Mouse (Mus musculus): Measurements from ENCODE around the gene Gm28551. TPM values are rescaled to one million over a fixed set of nuclear protein-coding genes. Genes with fewer than 3 reads are reported as not detected.
"Not testable (repeated sequence)": the region's sequence is repeated elsewhere in the genome, so short reads cannot be mapped to it uniquely, and the experiment has no call there.

The Gm28551 gene
- polyA plus RNA-seq, 1 experiment from 2014 or later = 0.84 TPM

GRCm38 (mm10) chr1:53335465-53335864 lies 17.0 kb downstream of the Gm28551 start:
- Histone ChIP-seq H3K4me1 (ENCODE audit: insufficient read depth, low read length) (no peaks in the 10 kb centered on the region), H3K27me3 (ENCODE audit: insufficient read depth, low read length) (no peaks in the 10 kb centered on the region), H3K4me2 (replicated peaks; ENCODE audit: low read depth, low read length) (no peak overlapping the region), H3K9me3 (ENCODE audit: low read length) (0 out of 2 replicates have a peak, but pooled peaks cover under 1% of the 10 kb centered on the region), H3K36me3 (ENCODE audit: insufficient read depth, low read length) (no peaks in the 10 kb centered on the region), H3K27ac (ENCODE audit: low read length) (no peak overlapping the region), H3K9ac (replicated peaks; ENCODE audit: low read length) (no peak overlapping the region), H3K4me3 (ENCODE audit: low read length) (no peak overlapping the region)
- no peak for ATAC-seq (ENCODE audit: low FRiP score, low TSS enrichment)

- not testable (repeated sequence) for H3K27me3 ChIP-seq (ENCODE audit: insufficient read depth, low read length); H3K27ac ChIP-seq (ENCODE audit: low read length); H3K4me3 ChIP-seq (ENCODE audit: low read length); H3K9ac ChIP-seq (replicated peaks; ENCODE audit: low read length); H3K4me1 ChIP-seq (ENCODE audit: insufficient read depth, low read length); ATAC-seq (ENCODE audit: low FRiP score, low TSS enrichment); H3K4me2 ChIP-seq (replicated peaks; ENCODE audit: low read depth, low read length); H3K9me3 ChIP-seq (ENCODE audit: low read length); H3K36me3 ChIP-seq (ENCODE audit: insufficient read depth, low read length)
- 82% methylated on average over 5 of the region's 5 CpGs for WGBS
Observed at GRCm38 (mm10) chr1:53333527-53333926, 18.9 kb downstream of the Gm28551 start.

GRCm38 (mm10) chr1:53324827-53325494 lies 27.5 kb downstream of the Gm28551 start:
- Histone ChIP-seq H3K27me3 (ENCODE audit: insufficient read depth, low read length) (no peaks in the 10 kb centered on the region), H3K9ac (replicated peaks; ENCODE audit: low read length) (no peak overlapping the region), H3K9me3 (ENCODE audit: low read length) (no peaks in the 10 kb centered on the region), H3K4me2 (replicated peaks; ENCODE audit: low read depth, low read length) (no peak overlapping the region), H3K36me3 (ENCODE audit: insufficient read depth, low read length) (no peaks in the 10 kb centered on the region), H3K27ac (ENCODE audit: low read length) (no peak overlapping the region), H3K4me1 (ENCODE audit: insufficient read depth, low read length) (no peaks in the 10 kb centered on the region), H3K4me3 (ENCODE audit: low read length) (no peak overlapping the region)
- 89% methylated on average over 5 of the region's 5 CpGs for WGBS
- no peak for ATAC-seq (ENCODE audit: low FRiP score, low TSS enrichment)

GRCm38 (mm10) chr1:53324277-53324676 lies 28.2 kb downstream of the Gm28551 start:
- WGBS = 90% methylated on average over 1 of the region's 1 CpGs
- Histone ChIP-seq H3K27me3 (ENCODE audit: insufficient read depth, low read length) (no peaks in the 10 kb centered on the region), H3K4me3 (ENCODE audit: low read length) (no peak overlapping the region), H3K27ac (ENCODE audit: low read length) (no peak overlapping the region), H3K4me2 (replicated peaks; ENCODE audit: low read depth, low read length) (no peak overlapping the region), H3K4me1 (ENCODE audit: insufficient read depth, low read length) (no peaks in the 10 kb centered on the region), H3K9me3 (ENCODE audit: low read length) (no peaks in the 10 kb centered on the region), H3K9ac (replicated peaks; ENCODE audit: low read length) (no peak overlapping the region), H3K36me3 (ENCODE audit: insufficient read depth, low read length) (no peaks in the 10 kb centered on the region)
- no peak for ATAC-seq (ENCODE audit: low FRiP score, low TSS enrichment)

GRCm38 (mm10) chr1:53323254-53323653 lies 29.2 kb downstream of the Gm28551 start:
- Histone ChIP-seq H3K36me3 (ENCODE audit: insufficient read depth, low read length) (0 out of 2 replicates have a peak, but pooled peaks cover 3% of the 10 kb centered on the region), H3K4me3 (ENCODE audit: low read length) (no peak overlapping the region), H3K9ac (replicated peaks; ENCODE audit: low read length) (no peak overlapping the region), H3K4me2 (replicated peaks; ENCODE audit: low read depth, low read length) (no peak overlapping the region), H3K4me1 (ENCODE audit: insufficient read depth, low read length) (no peaks in the 10 kb centered on the region), H3K9me3 (ENCODE audit: low read length) (no peaks in the 10 kb centered on the region), H3K27ac (ENCODE audit: low read length) (no peak overlapping the region), H3K27me3 (ENCODE audit: insufficient read depth, low read length) (no peaks in the 10 kb centered on the region)
- WGBS = 85% methylated on average over 5 of the region's 5 CpGs
- no peak for ATAC-seq (ENCODE audit: low FRiP score, low TSS enrichment)

GRCm38 (mm10) chr1:53321662-53322344 lies 30.7 kb downstream of the Gm28551 start:
- Histone ChIP-seq H3K36me3 (ENCODE audit: insufficient read depth, low read length) (peaks cover 8% of the 10 kb centered on the region), H3K4me2 (replicated peaks; ENCODE audit: low read depth, low read length) (no peak overlapping the region), H3K4me3 (ENCODE audit: low read length) (no peak overlapping the region), H3K9me3 (ENCODE audit: low read length) (no peaks in the 10 kb centered on the region), H3K27me3 (ENCODE audit: insufficient read depth, low read length) (no peaks in the 10 kb centered on the region), H3K4me1 (ENCODE audit: insufficient read depth, low read length) (no peaks in the 10 kb centered on the region), H3K9ac (replicated peaks; ENCODE audit: low read length) (no peak overlapping the region), H3K27ac (ENCODE audit: low read length) (no peak overlapping the region)
- ATAC-seq (ENCODE audit: low FRiP score, low TSS enrichment) = no peak
- 93% methylated on average over 4 of the region's 4 CpGs for WGBS

- Histone ChIP-seq H3K36me3 (ENCODE audit: insufficient read depth, low read length) (peaks cover 6% of the 10 kb centered on the region), H3K4me1 (ENCODE audit: insufficient read depth, low read length) (peaks cover 7% of the 10 kb centered on the region; the same call in 1 of the 2 replicates), H3K27me3 (ENCODE audit: insufficient read depth, low read length) (no peaks in the 10 kb centered on the region), H3K27ac (ENCODE audit: low read length) (peak within 1 kb of the TSS; percentile 94), H3K9me3 (ENCODE audit: low read length) (no peaks in the 10 kb centered on the region), H3K9ac (replicated peaks; ENCODE audit: low read length) (peak within 1 kb of the TSS; percentile 89), H3K4me2 (replicated peaks; ENCODE audit: low read depth, low read length) (peak within 1 kb of the TSS; percentile 71), H3K4me3 (ENCODE audit: low read length) (peak within 1 kb of the TSS; percentile 76)
- WGBS = 3% methylated on average over 27 of the region's 27 CpGs
- peak; percentile 98 for ATAC-seq (ENCODE audit: low FRiP score, low TSS enrichment)
Observed at GRCm38 (mm10) chr1:53312989-53313967, 39.2 kb downstream of the Gm28551 start, which contains the start of gene Osgepl1. Osgepl1 (plus strand) TSS chr1:53313624.

DNA sequence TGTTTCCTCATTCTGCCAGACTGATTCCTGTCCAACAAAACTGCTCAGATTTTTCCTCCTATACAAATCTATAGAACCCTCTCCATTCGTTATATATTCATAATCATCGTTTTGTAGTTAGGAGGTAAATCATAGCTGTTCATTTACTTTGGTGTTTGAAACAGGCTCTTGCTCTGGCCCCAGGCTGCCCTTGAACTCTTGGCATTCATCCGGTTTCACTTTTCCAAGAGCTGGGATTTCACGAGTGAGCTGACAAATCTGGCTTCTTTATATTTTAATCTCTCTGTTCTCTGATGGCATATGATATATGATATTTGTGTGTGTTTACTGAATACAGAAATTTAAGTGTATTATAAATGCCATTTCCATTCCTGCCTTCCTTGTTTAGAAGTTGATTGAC lies 52.0 kb downstream of the Gm28551 start:
- Histone ChIP-seq H3K36me3 (ENCODE audit: insufficient read depth, low read length) (peaks cover 2% of the 10 kb centered on the region; the same call in 1 of the 2 replicates), H3K9ac (replicated peaks; ENCODE audit: low read length) (no peak overlapping the region), H3K4me2 (replicated peaks; ENCODE audit: low read depth, low read length) (no peak overlapping the region), H3K27me3 (ENCODE audit: insufficient read depth, low read length) (no peaks in the 10 kb centered on the region), H3K9me3 (ENCODE audit: low read length) (no peaks in the 10 kb centered on the region), H3K27ac (ENCODE audit: low read length) (no peak overlapping the region), H3K4me1 (ENCODE audit: insufficient read depth, low read length) (peaks cover 8% of the 10 kb centered on the region), H3K4me3 (ENCODE audit: low read length) (no peak overlapping the region)
- 81% methylated on average over 4 of the region's 4 CpGs for WGBS
- no peak for ATAC-seq (ENCODE audit: low FRiP score, low TSS enrichment)

- WGBS = 1% methylated on average over 66 of the region's 66 CpGs
- H3K27me3 ChIP-seq (ENCODE audit: insufficient read depth, low read length) = no peaks in the 10 kb centered on the region
- H3K27ac ChIP-seq (ENCODE audit: low read length) = peak within 1 kb of the TSS; percentile 87
- H3K9me3 ChIP-seq (ENCODE audit: low read length) = no peaks in the 10 kb centered on the region
- peak; percentile 100 for ATAC-seq (ENCODE audit: low FRiP score, low TSS enrichment)
- H3K9ac ChIP-seq (replicated peaks; ENCODE audit: low read length) = peak within 1 kb of the TSS; percentile 91
- peaks cover 2% of the 10 kb centered on the region; the same call in 1 of the 2 replicates for H3K36me3 ChIP-seq (ENCODE audit: insufficient read depth, low read length)
- peak within 1 kb of the TSS; percentile 69 for H3K4me2 ChIP-seq (replicated peaks; ENCODE audit: low read depth, low read length)
- H3K4me3 ChIP-seq (ENCODE audit: low read length) = peak within 1 kb of the TSS; percentile 81
- H3K4me1 ChIP-seq (ENCODE audit: insufficient read depth, low read length) = peaks cover 8% of the 10 kb centered on the region
Observed at GRCm38 (mm10) chr1:53296581-53297383, 55.7 kb downstream of the Gm28551 start, which contains the start of the genes Pms1, Ormdl1 and Gm28778. Pms1 (minus strand) TSS chr1:53297018. Ormdl1 (plus strand) TSS chr1:53297095. Gm28778 (plus strand) TSS chr1:53297111.

Measured in kidney, embryonic 16.5 days (tissue).